Mouse (Mus musculus): ENCODE measurements at regions not wholly inside any gene's neighbourhood (a gene's known extent, or its start where the extent isn't known, plus 50 kb on each side); places are given as distances from the start of the nearest gene placed in this dataset.

GRCm38 (mm10) chr7:113147391-113148332 is 59.6 kb upstream of the Arntl start:
- Histone ChIP-seq H3K9me3 (ENCODE audit: control insufficient read depth, low read length) (no peaks in the 10 kb centered on the region), H3K27me3 (replicated peaks; ENCODE audit: control insufficient read depth, insufficient read depth, low read length) (no peaks in the 10 kb centered on the region), H3K27ac (ENCODE audit: low read length) (peak overlapping the region; percentile 29), H3K4me1 (replicated peaks; ENCODE audit: control insufficient read depth, insufficient read depth, low read length) (peaks cover 13% of the 10 kb centered on the region), H3K9ac (replicated peaks; ENCODE audit: low read depth, low read length) (no peak overlapping the region), H3K4me3 (replicated peaks; ENCODE audit: low read length) (no peak overlapping the region), H3K4me2 (ENCODE audit: low read length) (no peak overlapping the region), H3K36me3 (ENCODE audit: control insufficient read depth, insufficient read depth) (no peaks in the 10 kb centered on the region)
- peak; percentile 86 for ATAC-seq
- WGBS = 6% methylated on average over 16 of the region's 16 CpGs

GRCm38 (mm10) chr7:113148700-113149099 is 58.6 kb upstream of the Arntl start:
- H3K27ac ChIP-seq (ENCODE audit: low read length) = no peak overlapping the region
- H3K36me3 ChIP-seq (ENCODE audit: control insufficient read depth, insufficient read depth) = no peaks in the 10 kb centered on the region
- peaks cover 13% of the 10 kb centered on the region for H3K4me1 ChIP-seq (replicated peaks; ENCODE audit: control insufficient read depth, insufficient read depth, low read length)
- no peak overlapping the region for H3K9ac ChIP-seq (replicated peaks; ENCODE audit: low read depth, low read length)
- no peak overlapping the region for H3K4me3 ChIP-seq (replicated peaks; ENCODE audit: low read length)
- no peak overlapping the region for H3K4me2 ChIP-seq (ENCODE audit: low read length)
- 96% methylated on average over 6 of the region's 6 CpGs for WGBS
- no peaks in the 10 kb centered on the region for H3K9me3 ChIP-seq (ENCODE audit: control insufficient read depth, low read length)
- H3K27me3 ChIP-seq (replicated peaks; ENCODE audit: control insufficient read depth, insufficient read depth, low read length) = no peaks in the 10 kb centered on the region
- ATAC-seq = no peak

GRCm38 (mm10) chr7:113149966-113150470 is 57.2 kb upstream of the Arntl start:
- WGBS = 88% methylated on average over 4 of the region's 4 CpGs

GRCm38 (mm10) chr7:113150789-113151188 is 56.5 kb upstream of the Arntl start:
- H3K27me3 ChIP-seq (replicated peaks; ENCODE audit: control insufficient read depth, insufficient read depth, low read length) = no peaks in the 10 kb centered on the region
- no peak overlapping the region for H3K9ac ChIP-seq (replicated peaks; ENCODE audit: low read depth, low read length)
- no peak overlapping the region for H3K4me3 ChIP-seq (replicated peaks; ENCODE audit: low read length)
- 61% methylated on average over 6 of the region's 6 CpGs for WGBS
- no peaks in the 10 kb centered on the region for H3K36me3 ChIP-seq (ENCODE audit: control insufficient read depth, insufficient read depth)
- H3K4me1 ChIP-seq (replicated peaks; ENCODE audit: control insufficient read depth, insufficient read depth, low read length) = peaks cover 13% of the 10 kb centered on the region
- H3K4me2 ChIP-seq (ENCODE audit: low read length) = no peak overlapping the region
- no peak for ATAC-seq
- no peak overlapping the region for H3K27ac ChIP-seq (ENCODE audit: low read length)
- H3K9me3 ChIP-seq (ENCODE audit: control insufficient read depth, low read length) = no peaks in the 10 kb centered on the region

More at GRCm38 (mm10) chr7:113149966-113150470, 57.2 kb upstream of the Arntl start:
- Histone ChIP-seq H3K27ac (ENCODE audit: low read length) (no peak overlapping the region), H3K27me3 (replicated peaks; ENCODE audit: control insufficient read depth, insufficient read depth, low read length) (no peaks in the 10 kb centered on the region), H3K4me2 (ENCODE audit: low read length) (no peak overlapping the region), H3K9ac (replicated peaks; ENCODE audit: low read depth, low read length) (no peak overlapping the region), H3K36me3 (ENCODE audit: control insufficient read depth, insufficient read depth) (no peaks in the 10 kb centered on the region), H3K4me3 (replicated peaks; ENCODE audit: low read length) (no peak overlapping the region), H3K4me1 (replicated peaks; ENCODE audit: control insufficient read depth, insufficient read depth, low read length) (peaks cover 13% of the 10 kb centered on the region), H3K9me3 (ENCODE audit: control insufficient read depth, low read length) (no peaks in the 10 kb centered on the region)
- no peak for ATAC-seq

GRCm38 (mm10) chr7:113151499-113151898 is 55.8 kb upstream of the Arntl start:
- H3K27ac ChIP-seq (ENCODE audit: low read length) = no peak overlapping the region
- no peak for ATAC-seq

GRCm38 (mm10) chr7:113153386-113153785 is 53.9 kb upstream of the Arntl start:
- no peaks in the 10 kb centered on the region for H3K27me3 ChIP-seq (replicated peaks; ENCODE audit: control insufficient read depth, insufficient read depth, low read length)
- ATAC-seq = no peak
- no peaks in the 10 kb centered on the region for H3K36me3 ChIP-seq (ENCODE audit: control insufficient read depth, insufficient read depth)
- no peak overlapping the region for H3K4me3 ChIP-seq (replicated peaks; ENCODE audit: low read length)
- no peaks in the 10 kb centered on the region for H3K9me3 ChIP-seq (ENCODE audit: control insufficient read depth, low read length)
- H3K27ac ChIP-seq (ENCODE audit: low read length) = no peak overlapping the region
- H3K9ac ChIP-seq (replicated peaks; ENCODE audit: low read depth, low read length) = no peak overlapping the region
- 0 out of 2 replicates have a peak, but pooled peaks cover 2% of the 10 kb centered on the region for H3K4me1 ChIP-seq (replicated peaks; ENCODE audit: control insufficient read depth, insufficient read depth, low read length)
- WGBS = 49% methylated on average over 2 of the region's 2 CpGs
- no peak overlapping the region for H3K4me2 ChIP-seq (ENCODE audit: low read length)

More at GRCm38 (mm10) chr7:113151499-113151898, 55.8 kb upstream of the Arntl start:
- H3K36me3 ChIP-seq (ENCODE audit: control insufficient read depth, insufficient read depth) = no peaks in the 10 kb centered on the region
- H3K4me3 ChIP-seq (replicated peaks; ENCODE audit: low read length) = no peak overlapping the region
- H3K9me3 ChIP-seq (ENCODE audit: control insufficient read depth, low read length) = no peaks in the 10 kb centered on the region
- no peaks in the 10 kb centered on the region for H3K27me3 ChIP-seq (replicated peaks; ENCODE audit: control insufficient read depth, insufficient read depth, low read length)
- 60% methylated on average over 6 of the region's 6 CpGs for WGBS
- H3K4me2 ChIP-seq (ENCODE audit: low read length) = no peak overlapping the region
- peaks cover 13% of the 10 kb centered on the region for H3K4me1 ChIP-seq (replicated peaks; ENCODE audit: control insufficient read depth, insufficient read depth, low read length)
- no peak overlapping the region for H3K9ac ChIP-seq (replicated peaks; ENCODE audit: low read depth, low read length)

GRCm38 (mm10) chr7:113154066-113154465 is 53.2 kb upstream of the Arntl start:
- H3K4me2 ChIP-seq (ENCODE audit: low read length) = no peak overlapping the region

GRCm38 (mm10) chr7:113156366-113156765 is 50.9 kb upstream of the Arntl start:
- Histone ChIP-seq H3K9me3 (ENCODE audit: control insufficient read depth, low read length) (no peaks in the 10 kb centered on the region), H3K27me3 (replicated peaks; ENCODE audit: control insufficient read depth, insufficient read depth, low read length) (no peaks in the 10 kb centered on the region), H3K36me3 (ENCODE audit: control insufficient read depth, insufficient read depth) (no peaks in the 10 kb centered on the region), H3K9ac (replicated peaks; ENCODE audit: low read depth, low read length) (no peak overlapping the region), H3K4me2 (ENCODE audit: low read length) (no peak overlapping the region), H3K4me1 (replicated peaks; ENCODE audit: control insufficient read depth, insufficient read depth, low read length) (0 out of 2 replicates have a peak, but pooled peaks cover 2% of the 10 kb centered on the region), H3K27ac (ENCODE audit: low read length) (no peak overlapping the region), H3K4me3 (replicated peaks; ENCODE audit: low read length) (no peak overlapping the region)
- ATAC-seq = no peak
- 41% methylated on average over 5 of the region's 5 CpGs for WGBS

More at GRCm38 (mm10) chr7:113154066-113154465, 53.2 kb upstream of the Arntl start:
- Histone ChIP-seq H3K27me3 (replicated peaks; ENCODE audit: control insufficient read depth, insufficient read depth, low read length) (no peaks in the 10 kb centered on the region), H3K9me3 (ENCODE audit: control insufficient read depth, low read length) (no peaks in the 10 kb centered on the region), H3K4me1 (replicated peaks; ENCODE audit: control insufficient read depth, insufficient read depth, low read length) (0 out of 2 replicates have a peak, but pooled peaks cover 2% of the 10 kb centered on the region), H3K9ac (replicated peaks; ENCODE audit: low read depth, low read length) (no peak overlapping the region), H3K27ac (ENCODE audit: low read length) (no peak overlapping the region), H3K36me3 (ENCODE audit: control insufficient read depth, insufficient read depth) (no peaks in the 10 kb centered on the region), H3K4me3 (replicated peaks; ENCODE audit: low read length) (no peak overlapping the region)
- 92% methylated on average over 4 of the region's 4 CpGs for WGBS
- ATAC-seq = no peak

- H3K4me3 ChIP-seq (replicated peaks; ENCODE audit: low read length) = no peak overlapping the region
These were observed 50.2 kb upstream of the Arntl start for GRCm38 (mm10) chr7:113156861-113157747.

More at GRCm38 (mm10) chr7:113156861-113157747, 50.2 kb upstream of the Arntl start:
- no peak overlapping the region; the same call in 1 of the 2 replicates for H3K27ac ChIP-seq (ENCODE audit: low read length)
- H3K4me1 ChIP-seq (replicated peaks; ENCODE audit: control insufficient read depth, insufficient read depth, low read length) = 0 out of 2 replicates have a peak, but pooled peaks cover 2% of the 10 kb centered on the region
- no peaks in the 10 kb centered on the region for H3K9me3 ChIP-seq (ENCODE audit: control insufficient read depth, low read length)
- no peaks in the 10 kb centered on the region for H3K36me3 ChIP-seq (ENCODE audit: control insufficient read depth, insufficient read depth)
- 45% methylated on average over 12 of the region's 12 CpGs for WGBS
- no peaks in the 10 kb centered on the region for H3K27me3 ChIP-seq (replicated peaks; ENCODE audit: control insufficient read depth, insufficient read depth, low read length)
- no peak for ATAC-seq
- no peak overlapping the region for H3K4me2 ChIP-seq (ENCODE audit: low read length)
- no peak overlapping the region for H3K9ac ChIP-seq (replicated peaks; ENCODE audit: low read depth, low read length)

Data from forebrain, embryonic 16.5 days (tissue).